Mouse (Mus musculus): ENCODE results near the gene Hoxb9. TPM values are rescaled to one million over a fixed set of nuclear protein-coding genes. Genes with fewer than 3 reads are reported as not detected.

Hoxb9 gene
- polyA plus RNA-seq, 1 experiment from 2014 or later = 0.06 TPM

- Histone ChIP-seq H3K36me3 (no peaks in the 10 kb centered on the region), H3K4me2 (peak within 1 kb of the TSS; percentile 57), H3K27me3 (replicated peaks) (peaks cover 99% of the 10 kb centered on the region), H3K4me1 (replicated peaks) (peaks cover 18% of the 10 kb centered on the region), H3K27ac (ENCODE audit: poor library complexity, severe bottlenecking) (no peak within 1 kb of the TSS), H3K4me3 (peak within 1 kb of the TSS; percentile 25), H3K9ac (no peak within 1 kb of the TSS; the same call in 1 of the 2 replicates), H3K9me3 (replicated peaks) (no peaks in the 10 kb centered on the region)
- WGBS = under 1% methylated on average over 69 of the region's 69 CpGs
- ATAC-seq (ENCODE audit: insufficient number of reproducible peaks, low FRiP score) = no peak
Observed at GRCm38 (mm10) chr11:96303151-96304099, 32.2 kb downstream of the Hoxb9 start, which contains the start of gene Hoxb5. Hoxb5 (plus strand) TSS chr11:96303336.

- ATAC-seq (ENCODE audit: insufficient number of reproducible peaks, low FRiP score) = no peak
- Histone ChIP-seq H3K27me3 (replicated peaks) (peaks cover 99% of the 10 kb centered on the region), H3K36me3 (no peaks in the 10 kb centered on the region), H3K4me2 (peak overlapping the region; percentile 5; the same call in 1 of the 2 replicates), H3K27ac (ENCODE audit: poor library complexity, severe bottlenecking) (no peak overlapping the region), H3K4me1 (replicated peaks) (peaks cover 12% of the 10 kb centered on the region; the same call in 1 of the 2 replicates), H3K9me3 (replicated peaks) (no peaks in the 10 kb centered on the region), H3K9ac (no peak overlapping the region), H3K4me3 (no peak overlapping the region; the same call in 1 of the 2 replicates)
- WGBS = under 1% methylated on average over 38 of the region's 38 CpGs
Observed at GRCm38 (mm10) chr11:96304381-96305195, 33.3 kb downstream of the Hoxb9 start.

- WGBS = 58% methylated on average over 6 of the region's 6 CpGs
- H3K4me2 ChIP-seq = no peak overlapping the region
Observed at GRCm38 (mm10) chr11:96305505-96306182, 34.4 kb downstream of the Hoxb9 start.

GRCm38 (mm10) chr11:96306183-96306907 lies 35.1 kb downstream of the Hoxb9 start:
- WGBS = 24% methylated on average over 7 of the region's 7 CpGs
- peaks cover 99% of the 10 kb centered on the region for H3K27me3 ChIP-seq (replicated peaks)
- H3K4me1 ChIP-seq (replicated peaks) = peaks cover 5% of the 10 kb centered on the region; the same call in 1 of the 2 replicates
- no peak overlapping the region for H3K4me2 ChIP-seq
- no peak overlapping the region for H3K4me3 ChIP-seq
- H3K27ac ChIP-seq (ENCODE audit: poor library complexity, severe bottlenecking) = no peak overlapping the region
- no peaks in the 10 kb centered on the region for H3K36me3 ChIP-seq
- no peak for ATAC-seq (ENCODE audit: insufficient number of reproducible peaks, low FRiP score)
- no peaks in the 10 kb centered on the region for H3K9me3 ChIP-seq (replicated peaks)
- no peak overlapping the region for H3K9ac ChIP-seq

More at GRCm38 (mm10) chr11:96305505-96306182, 34.4 kb downstream of the Hoxb9 start:
- Histone ChIP-seq H3K4me1 (replicated peaks) (peaks cover 7% of the 10 kb centered on the region; the same call in 1 of the 2 replicates), H3K27ac (ENCODE audit: poor library complexity, severe bottlenecking) (no peak overlapping the region), H3K4me3 (no peak overlapping the region), H3K36me3 (no peaks in the 10 kb centered on the region), H3K9me3 (replicated peaks) (no peaks in the 10 kb centered on the region), H3K9ac (no peak overlapping the region), H3K27me3 (replicated peaks) (peaks cover 99% of the 10 kb centered on the region)
- ATAC-seq (ENCODE audit: insufficient number of reproducible peaks, low FRiP score) = no peak

- no peak overlapping the region for H3K4me3 ChIP-seq
- no peak overlapping the region for H3K4me2 ChIP-seq
- H3K36me3 ChIP-seq = no peaks in the 10 kb centered on the region
- H3K27me3 ChIP-seq (replicated peaks) = peaks cover 99% of the 10 kb centered on the region
- no peak for ATAC-seq (ENCODE audit: insufficient number of reproducible peaks, low FRiP score)
- no peaks in the 10 kb centered on the region for H3K9me3 ChIP-seq (replicated peaks)
- no peak overlapping the region for H3K27ac ChIP-seq (ENCODE audit: poor library complexity, severe bottlenecking)
- 16% methylated on average over 13 of the region's 13 CpGs for WGBS
- H3K9ac ChIP-seq = no peak overlapping the region
- H3K4me1 ChIP-seq (replicated peaks) = peaks cover 5% of the 10 kb centered on the region; the same call in 1 of the 2 replicates
Observed at GRCm38 (mm10) chr11:96306908-96307269, 35.6 kb downstream of the Hoxb9 start.

GRCm38 (mm10) chr11:96308763-96309162 lies 37.5 kb downstream of the Hoxb9 start:
- Histone ChIP-seq H3K4me3 (no peak overlapping the region), H3K4me1 (replicated peaks) (peaks cover 2% of the 10 kb centered on the region; the same call in 1 of the 2 replicates), H3K9ac (no peak overlapping the region), H3K27me3 (replicated peaks) (peaks cover 99% of the 10 kb centered on the region), H3K9me3 (replicated peaks) (no peaks in the 10 kb centered on the region), H3K27ac (ENCODE audit: poor library complexity, severe bottlenecking) (no peak overlapping the region), H3K36me3 (no peaks in the 10 kb centered on the region), H3K4me2 (no peak overlapping the region)
- 25% methylated on average over 4 of the region's 4 CpGs for WGBS
- ATAC-seq (ENCODE audit: insufficient number of reproducible peaks, low FRiP score) = no peak

- H3K4me1 ChIP-seq (replicated peaks) = no peaks in the 10 kb centered on the region
- ATAC-seq (ENCODE audit: insufficient number of reproducible peaks, low FRiP score) = no peak
- H3K36me3 ChIP-seq = no peaks in the 10 kb centered on the region
- no peak overlapping the region for H3K9ac ChIP-seq
- H3K4me2 ChIP-seq = no peak overlapping the region
- WGBS = 23% methylated on average over 4 of the region's 4 CpGs
- no peak overlapping the region for H3K27ac ChIP-seq (ENCODE audit: poor library complexity, severe bottlenecking)
- H3K27me3 ChIP-seq (replicated peaks) = peaks cover 100% of the 10 kb centered on the region
- no peak overlapping the region for H3K4me3 ChIP-seq
- H3K9me3 ChIP-seq (replicated peaks) = no peaks in the 10 kb centered on the region
Observed at GRCm38 (mm10) chr11:96309288-96309687, 38.0 kb downstream of the Hoxb9 start.

- no peaks in the 10 kb centered on the region for H3K9me3 ChIP-seq (replicated peaks)
- no peak for ATAC-seq (ENCODE audit: insufficient number of reproducible peaks, low FRiP score)
- no peak overlapping the region for H3K9ac ChIP-seq
- WGBS = 11% methylated on average over 20 of the region's 20 CpGs
- no peak overlapping the region for H3K4me2 ChIP-seq
- H3K27me3 ChIP-seq (replicated peaks) = peaks cover 100% of the 10 kb centered on the region
- H3K4me1 ChIP-seq (replicated peaks) = 0 out of 2 replicates have a peak, but pooled peaks cover 4% of the 10 kb centered on the region
- H3K27ac ChIP-seq (ENCODE audit: poor library complexity, severe bottlenecking) = no peak overlapping the region
- no peak overlapping the region for H3K4me3 ChIP-seq
- no peaks in the 10 kb centered on the region for H3K36me3 ChIP-seq
Observed at GRCm38 (mm10) chr11:96310183-96310938, 39.1 kb downstream of the Hoxb9 start.

- no peak overlapping the region for H3K27ac ChIP-seq (ENCODE audit: poor library complexity, severe bottlenecking)
- H3K27me3 ChIP-seq (replicated peaks) = peaks cover 100% of the 10 kb centered on the region
- 0 out of 2 replicates have a peak, but pooled peaks cover 4% of the 10 kb centered on the region for H3K4me1 ChIP-seq (replicated peaks)
- H3K9ac ChIP-seq = no peak overlapping the region
- H3K4me2 ChIP-seq = peak overlapping the region; percentile 44
- 10% methylated on average over 6 of the region's 6 CpGs for WGBS
- H3K36me3 ChIP-seq = no peaks in the 10 kb centered on the region
- peak overlapping the region; percentile 28 for H3K4me3 ChIP-seq
- no peak for ATAC-seq (ENCODE audit: insufficient number of reproducible peaks, low FRiP score)
- H3K9me3 ChIP-seq (replicated peaks) = no peaks in the 10 kb centered on the region
Observed at GRCm38 (mm10) chr11:96311097-96311496, 39.8 kb downstream of the Hoxb9 start.

Data from heart, embryonic 12.5 days (tissue).